Mouse (Mus musculus) liver, embryonic 14.5 days (tissue): Measurements from ENCODE around the gene Capns1.

ENCODE experiments used
- CTCF ChIP-seq: IDR thresholded peaks from 2 replicates; pipeline ENCODE4 v1.5.1; 2016; ENCODE audit warnings: antibody characterized with exemption, low read depth, control low read depth
- EP300 ChIP-seq: IDR thresholded peaks from 2 replicates; pipeline ENCODE4 v1.6.1; 2016; ENCODE audit warnings: antibody characterized with exemption, low read depth

GRCm38 (mm10) chr7:30219293-30220007 is 20.8 kb upstream of the Capns1 start:
- TF ChIP-seq CTCF = no peak
- TF ChIP-seq EP300 = no peak
